Mouse (Mus musculus) layer of hippocampus, adult 9-10 months (tissue): ENCODE results near the gene Krt83.
"Not testable (repeated sequence)": the region's sequence is repeated elsewhere in the genome, so short reads cannot be mapped to it uniquely, and the experiment has no call there.

Experiments used
- DNase-seq: peaks from one replicate; pipeline ENCODE4 v3.0.0; 2022; ENCODE audit warnings: low spot score

Gene Krt83

DNA sequence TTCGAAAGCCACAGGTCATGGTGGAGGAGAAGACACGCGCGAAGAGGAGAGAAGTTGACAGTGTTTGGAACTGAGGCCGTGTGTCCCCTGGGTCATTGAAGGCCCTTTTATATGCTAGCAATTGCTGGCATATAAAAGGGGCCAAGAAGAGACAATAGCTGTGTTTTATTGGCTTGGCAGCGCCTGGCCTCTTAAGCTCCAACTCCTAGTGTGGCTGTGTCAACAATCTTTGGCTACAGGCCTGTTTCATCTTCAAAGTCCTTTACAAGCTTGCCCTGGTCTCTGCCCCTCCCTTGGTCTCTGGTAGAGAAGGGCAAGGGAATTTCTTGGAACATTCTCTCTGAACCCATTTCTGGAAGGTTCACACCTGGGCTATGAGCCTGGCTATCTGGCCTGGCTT, at the start of gene Krt83:
TSS of gene Krt83 (minus strand) at position 82 of the 400 bp plus-strand sequence.
- DNase-seq: no peak

DNA sequence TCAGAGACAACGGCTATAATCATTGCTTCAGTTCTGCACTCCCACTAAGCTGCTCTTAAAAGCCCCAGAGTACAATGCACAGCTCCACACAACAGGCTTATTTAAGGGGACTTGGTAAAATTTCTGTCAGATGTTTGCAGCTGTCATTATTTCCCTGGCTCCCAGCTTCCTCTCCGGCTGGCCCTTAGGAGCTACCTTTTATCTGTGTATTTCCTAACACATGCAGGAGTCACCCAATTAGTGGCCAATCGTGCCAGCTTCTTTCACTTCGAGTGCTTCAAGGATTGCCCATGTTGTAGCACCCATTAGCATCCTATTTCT, 47.2 kb upstream of the Krt83 start:
- no peak for DNase-seq

DNA sequence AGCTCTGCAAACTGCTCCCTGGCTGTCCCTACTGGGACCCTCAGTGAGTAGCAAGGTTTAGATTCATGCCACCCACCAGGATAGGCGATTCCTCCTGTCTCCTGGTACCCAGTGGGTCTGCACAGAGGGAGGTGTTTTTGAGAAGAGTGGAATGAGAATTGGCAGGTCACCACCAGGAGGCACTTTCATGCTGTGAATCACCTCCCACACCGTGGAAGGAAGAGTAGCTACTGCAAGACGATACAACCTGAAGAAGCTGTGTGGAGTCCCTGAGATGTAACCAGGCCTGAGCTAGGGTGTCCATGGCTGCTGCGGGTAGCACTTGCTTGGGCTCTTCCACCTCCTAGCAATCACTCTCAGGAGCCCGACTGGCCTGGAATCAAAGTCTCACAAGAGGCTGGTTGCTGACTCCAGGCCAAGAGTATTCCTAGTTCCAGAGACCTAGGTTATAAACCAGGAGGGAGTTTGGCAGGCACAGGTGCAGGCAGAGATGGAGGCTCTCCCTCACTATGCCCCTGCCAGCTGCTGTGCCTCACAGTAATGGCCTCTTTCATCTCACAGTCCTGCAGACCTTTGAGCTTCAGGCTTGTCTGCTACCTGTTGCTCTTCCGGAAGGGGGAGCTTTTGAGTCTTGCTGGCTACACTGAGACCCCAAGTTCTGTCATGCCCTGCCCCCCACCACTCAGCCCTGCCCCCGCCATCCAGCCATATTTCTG, 46.7 kb upstream of the Krt83 start:
- DNase-seq: no peak

DNA sequence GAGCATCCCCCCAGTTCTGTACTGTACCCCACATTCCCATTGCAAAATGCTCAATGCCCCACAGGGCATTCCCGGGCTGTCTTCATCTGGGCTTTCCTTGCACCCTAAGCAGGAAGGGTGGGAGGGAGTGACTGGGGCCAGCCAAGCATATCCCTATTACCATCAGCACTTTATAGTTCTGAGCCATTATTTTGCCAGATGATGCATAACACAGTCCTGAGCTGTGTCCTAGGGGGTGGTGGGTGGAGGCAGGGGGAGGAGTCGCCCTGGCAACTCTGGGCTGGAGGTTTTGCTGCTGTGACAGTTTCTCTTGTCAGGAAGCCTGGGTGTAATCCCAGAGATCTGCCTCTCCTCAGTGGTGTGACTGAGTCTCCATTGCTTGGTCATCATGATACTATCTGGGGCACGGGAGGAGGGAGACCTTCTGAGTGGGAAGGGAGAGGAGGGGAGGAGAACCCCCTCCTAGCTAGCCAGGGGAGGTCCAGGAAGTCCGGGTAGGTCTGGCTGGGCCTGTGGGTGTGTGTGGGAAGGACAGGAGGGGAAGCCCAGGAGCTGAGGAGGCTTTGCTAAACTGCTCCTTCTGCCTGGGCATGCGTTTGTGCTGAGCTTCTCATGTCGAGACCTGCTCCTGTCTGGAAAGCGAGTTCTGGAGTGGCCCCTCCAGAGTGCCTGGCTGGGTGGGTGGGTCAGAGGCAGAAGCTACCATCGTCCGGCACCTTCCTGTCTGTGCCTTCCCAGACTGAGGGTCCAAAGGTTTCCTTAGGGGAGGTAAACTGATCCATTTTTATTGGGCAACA, 44.9 kb upstream of the Krt83 start:
- DNase-seq: no peak

DNA sequence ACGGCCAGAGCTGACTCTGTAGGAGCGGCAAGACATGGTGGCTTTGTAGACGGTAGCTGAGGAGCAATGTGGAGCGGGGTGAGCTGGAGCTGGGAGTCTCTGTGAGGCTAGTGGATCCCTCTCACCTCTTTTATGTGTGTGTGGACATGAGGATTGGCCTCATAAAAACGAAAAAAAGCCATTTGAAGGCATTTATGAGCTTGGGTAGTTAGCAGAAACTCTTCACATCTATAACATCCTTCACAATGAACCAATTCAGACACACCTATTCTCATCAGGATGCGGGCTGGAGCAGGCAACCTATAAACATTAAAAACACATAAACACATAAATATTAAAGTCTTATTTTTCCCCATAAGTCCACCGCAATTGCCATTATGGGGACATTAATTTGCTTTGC, 41.4 kb upstream of the Krt83 start, which contains the start of gene Krt84:
TSS of gene Krt84 (minus strand) at position 101 of the 400 bp plus-strand sequence.
- DNase-seq: no peak

DNA sequence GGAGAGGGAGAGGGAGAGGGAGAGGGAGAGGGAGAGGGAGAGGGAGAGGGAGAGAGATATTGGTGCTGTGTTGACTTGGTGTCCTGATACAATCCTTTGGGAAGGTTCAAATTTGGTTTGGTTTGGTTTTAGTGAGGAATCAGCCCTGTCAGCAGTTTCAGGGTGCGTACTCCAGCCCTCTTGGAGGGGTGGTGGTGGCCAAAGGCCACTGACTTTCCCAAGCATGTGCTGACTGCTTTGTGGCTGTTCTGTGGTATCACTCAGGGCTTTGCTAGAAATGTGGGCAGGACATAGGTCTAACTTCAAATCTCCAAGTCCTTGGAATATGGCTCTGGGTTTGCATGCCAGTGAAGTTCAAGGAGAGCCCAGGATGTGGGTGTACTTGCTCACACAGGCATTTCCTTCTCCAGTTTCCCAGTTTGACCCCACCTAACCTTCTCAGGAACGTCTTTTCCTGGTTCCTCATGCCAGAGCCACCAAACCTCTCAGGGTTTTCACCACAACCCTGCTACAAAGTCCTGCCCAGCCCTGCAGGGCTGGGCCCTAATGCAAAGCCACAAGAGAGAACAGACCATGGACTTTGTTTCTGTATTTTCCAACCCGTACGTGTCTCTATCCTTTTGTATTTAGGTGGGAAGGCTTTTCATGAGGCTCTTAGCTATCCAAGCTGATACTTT, 31.4 kb upstream of the Krt83 start:
- DNase-seq: no peak

DNA sequence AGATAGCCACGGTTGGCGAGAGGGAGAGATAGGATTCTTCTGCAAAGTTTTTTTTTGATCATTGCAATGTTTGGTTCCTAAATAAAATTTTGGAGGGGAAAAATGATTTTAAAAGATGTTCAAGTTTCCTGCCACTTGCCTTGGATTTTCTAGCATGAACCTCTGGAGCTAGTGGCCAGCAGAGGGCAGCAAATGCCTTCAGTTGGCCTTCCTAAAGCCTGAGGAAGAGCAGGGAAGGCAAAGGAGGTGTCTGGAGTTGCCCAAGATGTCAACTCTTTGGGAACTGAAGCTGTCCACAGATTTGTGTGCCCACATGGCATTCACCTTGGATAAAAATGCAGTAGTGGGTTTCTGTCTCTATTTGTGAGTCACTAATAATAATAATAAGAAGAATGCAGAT, 28.5 kb upstream of the Krt83 start:
- peak; percentile 49 for DNase-seq

DNA sequence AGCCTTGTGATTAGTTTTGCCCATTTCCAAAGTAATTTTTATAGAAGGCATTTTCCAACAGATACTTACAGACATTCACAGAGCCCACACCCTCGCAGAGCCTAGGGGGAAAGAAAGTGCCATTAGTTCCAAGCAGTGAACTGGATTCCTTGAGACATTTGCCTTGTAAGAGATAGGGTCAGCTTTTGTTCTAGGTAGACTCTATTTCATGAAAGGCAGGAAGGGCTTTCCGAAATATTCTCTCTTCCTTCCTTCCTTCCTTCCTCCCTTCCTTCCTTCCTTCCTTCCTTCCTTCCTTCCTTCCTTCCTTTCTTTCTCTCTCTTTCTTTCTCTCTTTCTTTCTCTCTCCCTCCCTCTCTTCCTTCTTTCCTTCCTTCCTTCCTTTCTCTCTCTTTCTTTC, 25.8 kb upstream of the Krt83 start, which contains the start of gene Gm49425:
TSS of gene Gm49425 (minus strand) at position 101 of the 400 bp plus-strand sequence.
- DNase-seq: not testable (repeated sequence)

DNA sequence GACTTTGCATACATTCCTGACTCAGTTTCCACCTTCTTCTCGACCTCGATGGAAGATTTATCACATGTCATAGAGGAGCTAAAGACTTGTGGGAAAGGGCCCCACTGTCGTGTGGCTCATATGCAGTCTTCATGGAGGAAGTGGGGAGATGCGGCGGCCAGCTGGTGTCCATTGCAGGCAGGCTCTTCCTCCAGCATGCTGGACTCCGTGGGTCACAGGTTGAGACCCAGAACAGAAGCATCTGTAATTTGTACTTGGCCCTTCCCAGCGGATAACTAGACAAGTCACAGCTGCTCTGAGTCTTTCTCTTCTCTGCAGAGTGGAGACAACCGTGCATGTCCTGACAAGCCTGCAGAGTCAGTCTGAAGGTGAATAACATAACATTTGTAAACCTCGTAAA, 16.9 kb upstream of the Krt83 start:
- no peak for DNase-seq

DNA sequence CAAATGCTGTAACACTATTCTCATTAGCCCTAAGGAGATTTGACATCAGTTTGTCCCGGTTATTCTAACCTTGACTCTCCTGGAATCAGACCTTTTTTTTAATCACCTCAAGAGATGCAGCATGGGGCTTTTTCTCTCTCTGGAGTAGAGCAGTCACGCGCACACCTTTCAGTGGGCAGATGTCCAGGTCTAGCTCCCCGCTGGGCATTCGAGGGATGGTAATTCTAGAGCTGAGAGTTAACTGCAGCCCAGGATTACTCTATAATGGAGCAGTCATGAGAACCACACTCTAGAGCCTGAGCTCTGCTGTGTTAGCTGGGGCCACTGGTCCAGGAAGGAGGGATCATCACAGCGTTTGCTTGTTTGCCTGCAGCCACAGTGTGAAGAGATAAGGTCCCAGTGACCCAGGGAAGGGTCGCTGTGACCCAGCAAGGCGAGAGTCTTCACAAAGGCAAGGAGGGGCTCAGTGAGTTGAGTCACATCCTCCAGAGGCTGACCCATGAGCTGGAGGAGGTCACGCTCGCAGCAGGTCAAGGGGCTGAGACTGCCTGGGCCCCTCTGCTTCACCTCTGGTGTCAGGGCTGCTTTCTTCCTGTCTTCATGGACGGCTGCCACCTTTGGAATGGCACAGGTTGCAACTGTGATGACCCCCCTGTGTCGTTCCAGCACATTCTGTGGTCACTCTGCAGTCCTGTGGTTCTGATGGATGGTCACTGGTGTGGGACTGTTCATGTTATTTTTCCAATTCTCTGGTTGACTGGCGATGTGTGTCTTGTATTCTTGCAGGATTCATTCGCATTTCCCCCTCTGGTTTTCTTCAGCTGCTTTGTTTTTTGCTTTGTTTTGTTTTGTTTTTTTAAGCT, 15.8 kb upstream of the Krt83 start:
- DNase-seq: no peak

DNA sequence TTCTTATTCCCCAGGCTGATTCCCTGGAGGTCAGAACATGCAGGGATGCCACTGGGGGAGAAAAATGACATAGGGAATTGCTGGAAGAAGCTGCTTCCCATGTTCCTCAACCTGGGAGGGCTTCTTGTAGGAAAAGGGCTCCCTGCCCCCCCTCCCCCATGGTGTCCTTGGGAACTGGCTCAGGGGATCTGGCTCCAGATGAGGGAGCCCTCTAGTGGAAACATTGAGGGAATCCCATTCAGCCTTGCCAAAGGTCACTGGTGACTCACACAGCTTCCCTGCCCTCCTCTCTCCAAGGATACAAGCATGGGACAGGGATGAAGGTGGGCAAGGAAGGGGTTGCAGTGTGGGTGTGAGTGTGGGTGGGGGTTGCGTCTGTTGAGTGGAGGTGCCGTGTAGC, 5.9 kb upstream of the Krt83 start:
- no peak for DNase-seq

DNA sequence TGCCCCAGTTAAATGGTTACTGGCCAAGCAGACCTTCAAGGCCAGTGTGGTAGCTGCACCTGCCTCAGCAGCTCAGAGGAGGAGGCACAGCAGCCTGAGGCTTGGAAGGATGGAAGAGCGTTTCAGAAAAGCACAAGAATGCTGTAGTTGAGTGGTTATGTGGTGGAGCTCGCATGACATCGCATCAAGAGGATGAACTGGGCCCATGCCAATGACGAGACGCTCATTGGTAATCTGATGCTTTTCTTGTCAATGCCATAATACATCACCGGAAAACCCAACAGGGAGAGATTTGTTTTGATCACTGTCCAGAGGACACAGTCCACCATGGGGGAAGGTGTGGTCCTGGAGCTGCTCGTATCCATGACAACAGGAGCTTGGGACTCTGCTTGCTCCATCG, 4.0 kb upstream of the Krt83 start:
- no peak for DNase-seq

DNA sequence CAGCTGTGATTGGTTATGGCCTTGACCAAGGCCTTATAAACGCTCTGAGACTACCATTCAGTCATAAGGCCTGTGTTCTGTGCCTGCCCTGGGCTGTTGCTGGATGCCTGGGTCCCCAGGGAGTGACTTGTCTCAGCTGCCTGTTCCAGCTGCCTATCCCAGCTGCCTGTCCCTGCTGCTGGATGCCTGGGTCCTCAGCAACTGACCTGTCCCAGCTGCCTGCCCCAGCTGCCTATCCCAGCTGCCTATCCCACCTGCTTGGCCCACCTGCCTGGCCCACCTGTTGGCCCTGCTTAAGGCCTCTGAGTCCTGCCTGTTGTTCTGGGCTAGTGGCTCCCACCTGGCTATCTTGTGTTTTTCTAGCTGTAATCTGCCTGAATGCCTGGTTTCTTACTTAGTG, 2.9 kb upstream of the Krt83 start:
- no peak for DNase-seq

DNA sequence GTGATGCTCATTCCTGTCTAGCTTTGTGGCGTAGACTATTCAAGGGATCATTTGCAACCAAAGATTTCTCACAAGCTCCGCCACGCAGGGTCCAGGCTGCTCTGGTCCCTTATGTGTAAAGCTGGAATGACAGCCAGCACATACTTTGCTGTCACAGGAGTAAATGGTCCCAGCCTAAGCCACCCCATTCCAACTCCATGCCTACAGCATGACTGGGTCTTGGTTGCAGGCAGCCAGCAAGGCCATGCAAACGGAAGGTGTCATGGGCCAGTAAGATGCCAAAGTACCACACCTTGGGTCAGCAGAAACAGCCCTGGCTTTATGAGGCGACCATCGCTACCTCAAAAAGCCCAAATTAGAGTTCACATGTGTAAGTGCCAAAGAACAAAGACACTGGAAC, 2.4 kb upstream of the Krt83 start:
- no peak for DNase-seq

DNA sequence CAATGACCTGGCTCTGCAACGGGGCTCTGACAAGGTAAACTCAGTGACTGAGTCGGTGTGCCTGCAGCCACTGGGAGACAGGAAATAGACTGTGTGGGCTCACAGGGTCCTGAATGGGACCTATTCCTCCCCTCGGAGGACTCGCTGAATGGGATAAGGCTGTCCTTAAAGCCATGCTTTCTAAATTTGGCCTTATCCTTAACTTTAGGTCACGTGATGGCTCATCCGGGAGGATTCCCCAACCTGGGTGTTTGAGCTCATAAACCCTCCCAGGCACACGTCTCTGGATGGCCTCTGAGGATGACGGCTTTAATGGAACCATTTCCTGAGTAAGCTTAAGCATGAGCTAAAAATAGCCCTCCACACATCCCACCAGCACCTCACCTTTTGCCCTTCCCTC, 1.4 kb upstream of the Krt83 start:
- no peak for DNase-seq

DNA sequence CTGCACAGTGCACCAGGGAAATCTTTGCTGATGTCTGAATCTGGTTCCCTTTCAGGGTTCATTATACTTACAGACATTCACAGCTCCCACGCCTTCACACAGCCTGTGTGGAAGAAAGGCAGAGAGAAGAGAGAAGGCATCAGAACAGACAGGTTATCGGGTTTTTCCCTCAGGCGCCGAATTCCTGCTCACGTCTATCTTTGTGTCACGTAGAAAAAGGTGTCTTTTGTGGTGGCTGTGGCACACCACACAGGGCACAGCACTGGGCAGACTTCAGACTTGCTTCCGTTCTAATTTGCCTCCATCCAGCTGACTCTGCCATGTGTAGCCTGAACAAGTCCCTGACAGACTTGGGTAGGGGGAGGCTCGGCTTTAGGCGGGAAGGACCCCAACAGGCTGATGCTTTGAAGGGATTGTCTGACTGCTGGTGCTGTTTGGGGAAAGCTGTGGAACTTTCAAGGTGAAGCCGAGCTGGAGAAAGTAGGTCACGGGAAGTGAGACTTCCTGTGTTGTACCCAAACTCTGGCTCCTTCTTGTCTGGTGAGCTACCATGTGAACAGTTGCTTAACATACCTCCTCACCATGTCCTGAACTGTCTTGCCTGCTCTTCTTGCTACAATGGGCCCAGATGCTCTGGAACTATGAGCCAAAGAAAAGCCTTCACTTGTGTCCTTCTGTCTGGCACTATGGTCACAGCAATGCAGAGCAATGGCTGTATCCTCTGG, 5.2 kb downstream of the Krt83 start:
- no peak for DNase-seq

DNA sequence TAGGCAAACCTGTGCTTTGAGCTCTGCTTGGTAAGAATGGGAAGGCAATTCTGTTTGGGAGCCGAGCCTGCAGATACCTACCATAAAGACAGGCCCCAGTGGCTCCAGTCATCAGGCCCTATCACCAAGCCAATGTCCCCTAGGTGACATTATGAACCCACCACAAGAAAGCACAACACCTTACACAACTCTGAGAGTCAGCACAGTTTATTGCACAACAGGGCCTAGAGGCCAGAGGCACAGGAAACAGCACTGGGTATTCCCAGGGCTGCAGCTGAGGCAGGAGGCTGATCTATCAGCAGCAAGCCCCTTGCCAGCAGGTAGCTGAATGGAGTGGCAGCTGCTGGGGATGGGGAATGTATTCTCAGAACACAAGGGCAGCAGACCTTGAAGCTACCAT, 6.4 kb downstream of the Krt83 start:
- no peak for DNase-seq

DNA sequence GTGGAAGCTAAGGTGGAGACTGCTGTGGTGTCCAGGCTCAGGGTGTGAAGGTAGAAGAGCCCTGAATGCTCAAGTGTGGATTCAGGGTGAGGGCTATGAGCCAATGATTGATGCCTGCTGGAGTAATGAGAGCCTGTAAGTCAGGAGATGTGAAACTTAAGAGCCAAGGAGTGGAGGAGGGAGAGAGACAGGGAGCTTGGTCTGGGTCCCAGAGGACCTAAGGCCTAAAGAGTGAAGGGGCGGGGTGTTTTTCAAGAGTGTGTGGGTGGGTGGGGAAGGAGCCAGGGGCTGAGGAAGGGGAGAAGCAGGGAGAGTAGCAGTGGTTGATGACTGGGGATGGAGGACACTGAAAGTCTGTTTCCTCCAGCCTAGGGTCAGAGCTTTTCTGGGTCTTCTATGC, 7.7 kb downstream of the Krt83 start:
- no peak for DNase-seq

DNA sequence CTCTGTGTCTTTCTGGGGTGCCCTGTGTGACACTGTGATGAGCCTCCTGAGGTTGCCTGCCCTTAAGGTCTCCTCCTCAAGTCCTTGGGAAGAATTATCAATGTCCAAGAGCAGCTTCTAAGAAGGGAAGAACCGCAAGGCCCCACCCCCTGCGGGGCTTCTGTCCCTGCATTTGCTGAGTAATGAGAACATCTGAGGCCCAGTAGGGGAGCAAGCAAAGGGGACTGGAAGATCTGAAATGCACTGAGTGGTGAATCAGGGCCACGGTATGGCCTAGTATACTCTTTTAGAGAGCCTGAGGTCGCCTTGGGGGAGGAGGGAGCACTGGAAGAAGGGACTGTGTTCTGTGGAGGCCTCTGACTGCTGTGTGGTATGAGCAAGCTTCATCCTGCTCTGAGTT, 9.3 kb downstream of the Krt83 start:
- DNase-seq: no peak

DNA sequence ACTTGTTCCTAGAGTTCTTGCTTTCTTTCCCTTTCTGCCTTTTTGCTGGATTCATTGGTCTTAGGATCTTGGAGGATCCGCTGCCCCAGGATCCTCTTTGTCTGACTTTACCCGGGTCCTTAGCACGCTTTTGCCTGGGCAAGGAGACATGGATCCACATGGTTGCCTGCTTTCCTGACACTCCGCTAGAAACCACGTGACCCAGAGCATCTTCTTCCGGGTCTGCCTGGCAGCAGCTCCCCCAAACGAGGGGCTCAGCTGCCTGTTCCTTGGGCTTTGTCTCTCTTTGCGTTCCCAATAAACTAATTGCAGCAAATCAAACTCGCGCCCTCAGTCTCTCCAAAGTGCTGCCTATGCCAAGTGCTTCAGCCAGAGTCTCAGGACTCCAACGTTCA, 11.6 kb downstream of the Krt83 start:
- no peak for DNase-seq

DNA sequence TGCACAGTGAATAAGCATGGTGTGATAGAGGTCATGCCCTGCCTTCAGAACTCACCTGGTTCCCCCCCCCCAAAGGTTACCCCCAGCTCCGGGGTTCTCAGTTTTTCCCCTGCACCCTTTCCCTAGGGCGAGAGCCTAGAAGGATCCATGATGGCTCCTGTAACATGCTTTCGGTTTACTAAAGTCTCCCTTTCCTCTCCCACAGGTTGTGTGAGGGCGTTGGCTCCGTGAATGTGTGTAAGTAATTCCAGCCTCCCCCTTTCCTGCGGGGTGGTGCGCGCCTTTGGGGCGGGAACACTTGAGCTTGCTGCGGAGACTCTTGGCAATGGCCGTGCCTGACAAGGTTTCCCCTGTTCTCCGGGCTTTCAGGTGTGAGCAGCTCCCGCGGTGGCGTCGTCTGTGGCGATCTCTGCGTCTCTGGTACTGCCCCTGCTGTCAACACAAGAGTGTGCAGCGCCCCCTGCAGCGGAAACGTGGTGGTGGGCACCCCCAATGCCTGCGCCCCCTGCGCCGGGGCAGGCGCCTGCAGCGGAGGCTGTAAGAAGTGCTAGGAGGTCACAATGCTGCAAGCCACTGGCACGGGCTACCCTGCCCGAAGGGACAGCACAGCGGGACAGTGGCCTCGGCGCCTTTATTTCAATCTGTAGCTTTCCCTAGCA, 12.2 kb downstream of the Krt83 start:
- DNase-seq: no peak
